Mouse (Mus musculus): ENCODE results near the gene St6galnac1. TPM values are rescaled to one million over a fixed set of nuclear protein-coding genes. Genes with fewer than 3 reads are reported as not detected.
A peak's percentile ranks its signal among the peaks of the same experiment; 100 is the strongest.
"Not testable (repeated sequence)": the region's sequence is repeated elsewhere in the genome, so short reads cannot be mapped to it uniquely, and the experiment has no call there.

St6galnac1 gene
- polyA plus RNA-seq, 1 experiment from 2014 or later, result not detected

- no peak for DNase-seq (ENCODE audit: low spot score)
Observed at GRCm38 (mm10) chr11:116807526-116807925, 32.2 kb upstream of the St6galnac1 start.

- DNase-seq (ENCODE audit: low spot score), result no peak
Observed at GRCm38 (mm10) chr11:116807116-116807515, 31.8 kb upstream of the St6galnac1 start.

- DNase-seq (ENCODE audit: low spot score), result no peak
Observed at GRCm38 (mm10) chr11:116806136-116807071, 31.1 kb upstream of the St6galnac1 start.

- DNase-seq (ENCODE audit: low spot score), result no peak
Observed at GRCm38 (mm10) chr11:116802709-116803108, 27.4 kb upstream of the St6galnac1 start.

GRCm38 (mm10) chr11:116801106-116801505 is 25.8 kb upstream of the St6galnac1 start:
- DNase-seq (ENCODE audit: low spot score), result no peak

GRCm38 (mm10) chr11:116799364-116799763 is 24.1 kb upstream of the St6galnac1 start:
- no peak for DNase-seq (ENCODE audit: low spot score)

- no peak for DNase-seq (ENCODE audit: low spot score)
Observed at GRCm38 (mm10) chr11:116784221-116784620, 8.9 kb upstream of the St6galnac1 start.

GRCm38 (mm10) chr11:116782737-116783145 is 7.4 kb upstream of the St6galnac1 start:
- DNase-seq (ENCODE audit: low spot score), result peak; percentile 88

- DNase-seq (ENCODE audit: low spot score), result no peak
Observed at GRCm38 (mm10) chr11:116773205-116773604, 2.1 kb downstream of the St6galnac1 start.

- no peak for DNase-seq (ENCODE audit: low spot score)
Observed at GRCm38 (mm10) chr11:116769873-116770272, 5.4 kb downstream of the St6galnac1 start.

- no peak for DNase-seq (ENCODE audit: low spot score)
Observed at GRCm38 (mm10) chr11:116764946-116765345, 10.4 kb downstream of the St6galnac1 start.

GRCm38 (mm10) chr11:116764346-116764745 is 11.0 kb downstream of the St6galnac1 start:
- no peak for DNase-seq (ENCODE audit: low spot score)

GRCm38 (mm10) chr11:116755191-116755590 is 20.1 kb downstream of the St6galnac1 start:
- no peak for DNase-seq (ENCODE audit: low spot score)

GRCm38 (mm10) chr11:116753674-116754470 is 21.4 kb downstream of the St6galnac1 start:
- no peak for DNase-seq (ENCODE audit: low spot score)

- DNase-seq (ENCODE audit: low spot score), result no peak
Observed at GRCm38 (mm10) chr11:116749733-116750132, 25.6 kb downstream of the St6galnac1 start.

- not testable (repeated sequence) for DNase-seq (ENCODE audit: low spot score)
Observed at GRCm38 (mm10) chr11:116748692-116749091, 26.6 kb downstream of the St6galnac1 start.

- DNase-seq (ENCODE audit: low spot score), result not testable (repeated sequence)
Observed at GRCm38 (mm10) chr11:116746822-116747221, 28.5 kb downstream of the St6galnac1 start.

- not testable (repeated sequence) for DNase-seq (ENCODE audit: low spot score)
Observed at GRCm38 (mm10) chr11:116745457-116745856, 29.9 kb downstream of the St6galnac1 start.

- DNase-seq (ENCODE audit: low spot score), result peak; percentile 9
Observed at GRCm38 (mm10) chr11:116738411-116738810, 36.9 kb downstream of the St6galnac1 start.

GRCm38 (mm10) chr11:116732536-116732935 is 42.8 kb downstream of the St6galnac1 start:
- DNase-seq (ENCODE audit: low spot score), result no peak

GRCm38 (mm10) chr11:116731060-116731580 is 44.2 kb downstream of the St6galnac1 start:
- not testable (repeated sequence) for DNase-seq (ENCODE audit: low spot score)
